In genomic region chr15:23418158-23418557, GRCm38 (mm10) we compare ENCODE assay signal across 32 mouse cellular contexts.
"Had no signal": no experiment of that assay in that cellular context is flagged by ENCODE, and none has a peak within 500 bp of the region (broad histone marks: within the 10 kb centered on the region; RNA-seq: fewer than 3 reads in every experiment).

No protein-coding gene starts in this region.

- H3K4me2 ChIP-seq: limb, embryonic 12.5 days; limb, embryonic 13.5 days; limb, embryonic 15.5 days; liver, embryonic 11.5 days; liver, embryonic 12.5 days; liver, embryonic 13.5 days; liver, embryonic 15.5 days; lung, embryonic 14.5 days; lung, embryonic 15.5 days; midbrain, embryonic 11.5 days; midbrain, embryonic 12.5 days; midbrain, embryonic 13.5 days; midbrain, embryonic 15.5 days; neural tube, embryonic 12.5 days; neural tube, embryonic 13.5 days had no signal

- ATAC-seq: liver, embryonic 12.5 days; liver, postnatal 0 days; lung, postnatal 0 days; midbrain, embryonic 13.5 days; midbrain, embryonic 15.5 days; midbrain, embryonic 16.5 days had no signal

- H3K4me3 ChIP-seq: limb, embryonic 10.5 days; limb, embryonic 12.5 days; limb, embryonic 13.5 days; limb, embryonic 15.5 days; liver, embryonic 12.5 days; liver, embryonic 13.5 days; liver, embryonic 15.5 days; lung, embryonic 15.5 days; megakaryocyte, embryonic 14.5 days; midbrain, embryonic 10.5 days; midbrain, embryonic 12.5 days; midbrain, embryonic 13.5 days; midbrain, embryonic 15.5 days; neural tube, embryonic 12.5 days; neural tube, embryonic 13.5 days had no signal

- H3K9me3 ChIP-seq: limb, embryonic 10.5 days; limb, embryonic 12.5 days; limb, embryonic 13.5 days; limb, embryonic 15.5 days; liver, embryonic 12.5 days; liver, embryonic 13.5 days; liver, embryonic 15.5 days; lung, embryonic 15.5 days; megakaryocyte, embryonic 14.5 days; midbrain, embryonic 12.5 days; midbrain, embryonic 13.5 days; midbrain, embryonic 15.5 days; neural tube, embryonic 12.5 days; neural tube, embryonic 13.5 days had no signal

- H3K27ac ChIP-seq: limb, embryonic 10.5 days; limb, embryonic 12.5 days; limb, embryonic 13.5 days; limb, embryonic 15.5 days; liver, embryonic 12.5 days; liver, embryonic 13.5 days; liver, embryonic 14.5 days; liver, embryonic 15.5 days; lung, embryonic 15.5 days; macrophage; midbrain, embryonic 10.5 days; midbrain, embryonic 12.5 days; midbrain, embryonic 13.5 days; midbrain, embryonic 15.5 days; neural tube, embryonic 12.5 days; neural tube, embryonic 13.5 days had no signal

- H3K9ac ChIP-seq: limb, embryonic 12.5 days; limb, embryonic 13.5 days; limb, embryonic 15.5 days; liver, embryonic 12.5 days; liver, embryonic 13.5 days; liver, embryonic 14.5 days; liver, embryonic 15.5 days; liver, postnatal 0 days; lung, embryonic 14.5 days; lung, embryonic 15.5 days; midbrain, embryonic 12.5 days; midbrain, embryonic 13.5 days; midbrain, embryonic 15.5 days; neural tube, embryonic 12.5 days; neural tube, embryonic 13.5 days had no signal

- H3K4me1 ChIP-seq: limb, embryonic 10.5 days; limb, embryonic 12.5 days; limb, embryonic 13.5 days; limb, embryonic 15.5 days; liver, embryonic 12.5 days; liver, embryonic 13.5 days; liver, embryonic 15.5 days; lung, embryonic 15.5 days; megakaryocyte, embryonic 14.5 days; midbrain, embryonic 12.5 days; midbrain, embryonic 15.5 days; neural tube, embryonic 12.5 days; neural tube, embryonic 13.5 days had no signal

- DNase-seq: left cerebral cortex, postnatal 4 days; liver; liver, embryonic 13.5 days; liver, postnatal 0 days; lung, adult 18-20 months; lung, adult 2 months; lung, embryonic 14.5 days; lung, postnatal 10 days; lung, postnatal 14 days; lung, postnatal 36 days; lung, postnatal 4 days; midbrain, embryonic 14.5 days had no signal

- H3K36me3 ChIP-seq: limb, embryonic 10.5 days; limb, embryonic 12.5 days; limb, embryonic 13.5 days; limb, embryonic 15.5 days; liver, embryonic 12.5 days; liver, embryonic 13.5 days; liver, embryonic 15.5 days; lung, embryonic 15.5 days; midbrain, embryonic 10.5 days; midbrain, embryonic 12.5 days; midbrain, embryonic 13.5 days; midbrain, embryonic 15.5 days; neural tube, embryonic 12.5 days; neural tube, embryonic 13.5 days had no signal

- H3K27me3 ChIP-seq: limb, embryonic 12.5 days; limb, embryonic 13.5 days; limb, embryonic 15.5 days; liver, embryonic 12.5 days; liver, embryonic 13.5 days; liver, embryonic 15.5 days; lung, embryonic 15.5 days; megakaryocyte, embryonic 14.5 days; midbrain, embryonic 12.5 days; midbrain, embryonic 13.5 days; midbrain, embryonic 15.5 days; neural tube, embryonic 12.5 days; neural tube, embryonic 13.5 days had no signal
